Mouse (Mus musculus): ENCODE measurements around the gene Pcare.

GRCm38 (mm10) chr17:71695151-71695550, 57.5 kb downstream of the Pcare start:
- TF ChIP-seq POLR2A (IDR thresholded peaks at IDR 0.05; ENCODE audit: borderline replicate concordance, extremely low read depth, low read depth, low read length) (no peak), CTCF (IDR thresholded peaks at IDR 0.05; ENCODE audit: insufficient read depth, low read length) (no peak)
